Mouse (Mus musculus) Patski (cell line): Measurements from ENCODE around the gene Rhox2b. TPM values are rescaled to one million over a fixed set of nuclear protein-coding genes. Genes with fewer than 3 reads are reported as not detected.
"Not testable (repeated sequence)": the region's sequence is repeated elsewhere in the genome, so short reads cannot be mapped to it uniquely, and the experiment has no call there.

Source experiments
- ATAC-seq: fragments of 100-300 bp; one replicate; pipeline ENCODE4 v1.8.0; 2021
- CTCF ChIA-PET: fragments of 350-600 bp; sonication (Branson Sonifier 250); formaldehyde crosslinking; loops from one replicate; lab custom pipeline; 2022; ENCODE audit warnings: inconsistent platforms; lab: Charles Lee
- POLR2A ChIA-PET: fragments of 350-600 bp; sonication (Branson Sonifier 250); formaldehyde crosslinking; loops from one replicate; lab custom pipeline; 2022; ENCODE audit warnings: antibody characterized with exemption, inconsistent platforms; lab: Charles Lee
- DNase-seq: peaks from one replicate; pipeline ENCODE4 v3.0.0-alpha.2; 2011; ENCODE audit warnings: low read depth, low spot score
- H3K27me3 ChIP-seq: fragments of 371-371 bp; one replicate; pipeline ENCODE4 v1.5.1; 2021
- in situ Hi-C: fragments of 300-500 bp; cut with MboI; formaldehyde crosslinking; loops from 3 replicates; pipeline ENCODE4 v1.11.1; 2018; ENCODE audit warnings: low pct_unique_long_range_greater_than_20kb, mixed read lengths
- polyA plus RNA-seq: library from polyadenylated mRNA; unstranded; gene quantifications from one replicate; pipeline ENCODE4 v1.2.3, GENCODE M21; 2021

The Rhox2b gene
- not detected for polyA plus RNA-seq

- POLR2A ChIA-PET, H3K27me3 ChIP-seq: not testable (repeated sequence)
Observed at GRCm38 (mm10) chrX:37411767-37412166, at the start of gene Rhox2b. Rhox2b (plus strand) TSS chrX:37412067.

GRCm38 (mm10) chrX:37379728-37380127 lies 32.1 kb upstream of the Rhox2b start, which contains the start of gene Rhox3a2:
Rhox3a2 (plus strand) TSS chrX:37380028.
- POLR2A ChIA-PET = not testable (repeated sequence)

More at GRCm38 (mm10) chrX:37411767-37412166, at the start of gene Rhox2b:
- DNase-seq, in situ Hi-C loops, CTCF ChIA-PET, ATAC-seq: not testable (repeated sequence)

DNA sequence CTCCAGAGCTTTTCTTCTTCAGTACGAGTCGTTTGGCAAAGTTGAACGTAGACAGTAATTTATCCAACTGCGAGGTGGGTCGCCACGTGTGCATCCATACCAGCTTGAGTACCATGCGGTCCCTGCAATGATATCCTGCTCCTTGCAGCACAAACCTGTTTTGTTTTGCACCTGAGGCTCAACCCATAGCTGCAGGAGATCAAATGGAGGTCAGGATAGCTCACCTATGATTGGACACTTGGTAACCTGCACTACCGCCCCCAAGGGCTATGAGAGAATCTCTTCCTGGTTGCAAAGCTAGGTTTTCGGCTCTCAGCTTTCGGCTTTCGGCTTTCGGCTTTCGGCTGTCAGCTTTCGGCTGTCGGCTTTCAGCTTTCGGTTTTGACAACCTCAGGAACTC lies 21.3 kb upstream of the Rhox2b start, which contains the start of gene Rhox4a2:
Gene Rhox4a2 (plus strand): TSS at position 301 of the 400 bp plus-strand sequence.
- ATAC-seq, POLR2A ChIA-PET, in situ Hi-C loops, CTCF ChIA-PET, H3K27me3 ChIP-seq, DNase-seq: not testable (repeated sequence)

More at GRCm38 (mm10) chrX:37379728-37380127, 32.1 kb upstream of the Rhox2b start, which contains the start of gene Rhox3a2:
- CTCF ChIA-PET, H3K27me3 ChIP-seq, DNase-seq, ATAC-seq, in situ Hi-C loops: not testable (repeated sequence)

GRCm38 (mm10) chrX:37432194-37432593 lies 20.3 kb downstream of the Rhox2b start, which contains the start of gene Rhox4b:
Rhox4b (plus strand) TSS chrX:37432494.
- POLR2A ChIA-PET, CTCF ChIA-PET, ATAC-seq: not testable (repeated sequence)

DNA sequence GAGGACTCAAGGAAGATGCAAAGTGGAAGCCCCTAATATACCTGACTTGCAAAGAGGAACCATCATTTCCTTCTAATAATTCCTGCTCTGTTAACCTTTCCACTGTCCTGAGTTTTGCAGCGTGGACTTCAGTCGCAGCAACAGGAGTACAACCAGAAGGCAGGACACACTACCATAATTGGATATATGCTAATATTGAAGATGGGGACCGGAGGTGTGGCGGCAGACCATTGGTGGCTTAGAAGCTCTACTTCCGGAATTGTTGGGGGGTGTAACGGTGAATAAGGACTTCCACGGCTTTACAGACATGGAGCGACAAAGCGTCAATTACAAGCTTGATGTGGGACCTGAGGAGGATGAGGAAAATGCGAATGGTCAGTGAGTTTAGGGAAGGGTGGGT lies 41.5 kb downstream of the Rhox2b start, which contains the start of gene Rhox2c:
Gene Rhox2c (plus strand): TSS at position 301 of the 400 bp plus-strand sequence.
- ATAC-seq, POLR2A ChIA-PET, in situ Hi-C loops, DNase-seq, CTCF ChIA-PET, H3K27me3 ChIP-seq: not testable (repeated sequence)

More at GRCm38 (mm10) chrX:37432194-37432593, 20.3 kb downstream of the Rhox2b start, which contains the start of gene Rhox4b:
- in situ Hi-C loops, DNase-seq, H3K27me3 ChIP-seq: not testable (repeated sequence)

GRCm38 (mm10) chrX:37458285-37458684 lies 46.4 kb downstream of the Rhox2b start, which contains the start of gene Rhox3c:
Rhox3c (plus strand) TSS chrX:37458585.
- in situ Hi-C loops, DNase-seq, ATAC-seq, CTCF ChIA-PET, H3K27me3 ChIP-seq, POLR2A ChIA-PET: not testable (repeated sequence)

Other genes starting within 250 kb of the Rhox2b start
- gene Akap14, start 243.2 kb upstream of the Rhox2b start, polyA plus RNA-seq = not detected
- 448 TPM for gene Ndufa1, start 220.9 kb upstream of the Rhox2b start, polyA plus RNA-seq
- 8.9 TPM for gene Rnf113a1, start 220.8 kb upstream of the Rhox2b start, polyA plus RNA-seq
- not detected for gene Gm9, start 201.0 kb upstream of the Rhox2b start, polyA plus RNA-seq
- gene Rhox1, start 189.8 kb upstream of the Rhox2b start, polyA plus RNA-seq = not detected
- gene Rhox2a, start 167.1 kb upstream of the Rhox2b start, polyA plus RNA-seq = not detected
- not detected for gene Rhox3a, start 162.1 kb upstream of the Rhox2b start, polyA plus RNA-seq
- gene Rhox4a, start 146.7 kb upstream of the Rhox2b start, polyA plus RNA-seq = not detected
- not detected for gene Rhox3a2, start 32.0 kb upstream of the Rhox2b start, polyA plus RNA-seq
- gene Rhox4a2, start 21.2 kb upstream of the Rhox2b start, polyA plus RNA-seq = not detected
- gene Rhox4b, start 20.4 kb downstream of the Rhox2b start, polyA plus RNA-seq = not detected
- not detected for gene Rhox2c, start 41.6 kb downstream of the Rhox2b start, polyA plus RNA-seq
- gene Rhox3c, start 46.5 kb downstream of the Rhox2b start, polyA plus RNA-seq = not detected
- not detected for gene Rhox4c, start 68.3 kb downstream of the Rhox2b start, polyA plus RNA-seq
- gene Rhox2d, start 81.4 kb downstream of the Rhox2b start, polyA plus RNA-seq = not detected
- not detected for gene Rhox4d, start 102.3 kb downstream of the Rhox2b start, polyA plus RNA-seq
- gene Rhox2e, start 118.4 kb downstream of the Rhox2b start, polyA plus RNA-seq = not detected
- not detected for gene Rhox3e, start 130.0 kb downstream of the Rhox2b start, polyA plus RNA-seq
- not detected for gene Rhox4e, start 145.3 kb downstream of the Rhox2b start, polyA plus RNA-seq
- gene Rhox2f, start 159.3 kb downstream of the Rhox2b start, polyA plus RNA-seq = not detected
- not detected for gene Rhox3f, start 168.9 kb downstream of the Rhox2b start, polyA plus RNA-seq
- not detected for gene Rhox4f, start 195.6 kb downstream of the Rhox2b start, polyA plus RNA-seq
- gene Rhox3g, start 216.5 kb downstream of the Rhox2b start, polyA plus RNA-seq = not detected
- gene Rhox2g, start 231.4 kb downstream of the Rhox2b start, polyA plus RNA-seq = not detected
- not detected for gene Rhox4g, start 239.3 kb downstream of the Rhox2b start, polyA plus RNA-seq